Mouse (Mus musculus): ENCODE results near the gene Sphkap.

DNA sequence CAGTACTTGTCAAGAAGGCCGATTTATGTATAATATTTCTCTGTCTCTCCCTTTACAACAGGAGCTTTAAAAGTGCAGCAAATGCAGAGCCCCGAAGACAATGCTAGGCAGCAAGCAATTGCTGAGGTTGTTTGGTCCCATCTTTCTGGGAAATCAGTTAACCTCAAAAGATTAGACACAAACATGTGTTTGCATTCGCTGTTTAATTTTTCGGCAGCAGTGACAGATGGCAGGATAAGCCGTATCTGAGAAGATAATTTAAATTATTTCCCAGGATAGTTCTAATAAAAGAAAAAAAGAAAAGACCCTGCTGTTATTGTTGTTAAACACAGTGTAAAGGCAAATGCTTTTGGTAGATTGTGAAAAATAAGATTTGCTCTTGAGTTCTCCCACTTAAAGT, 41.5 kb downstream of the Sphkap start:
- TF ChIP-seq CTCF (conservative IDR thresholded peaks at IDR 0.05; ENCODE audit: insufficient read depth, insufficient read length, low read depth, low read length) (no peak), POLR2A (IDR thresholded peaks at IDR 0.05; ENCODE audit: low read depth, low read length) (no peak)
